In genomic region chr3:149303418-149303817, GRCm38 (mm10) we compare ENCODE assay signal across 21 mouse cellular contexts.
A peak's percentile ranks its signal among the peaks of the same experiment; 100 is the strongest.
DNase-seq lines count a peak whose midpoint lies in the region; ATAC-seq and TF ChIP-seq lines count a peak whose summit lies in the region.
"Had no signal": no experiment of that assay in that cellular context is flagged by ENCODE, and none has a peak within 500 bp of the region (broad histone marks: within the 10 kb centered on the region; RNA-seq: fewer than 3 reads in every experiment).

No protein-coding gene starts in this region.

- no peak overlapping the region for H3K4me3 ChIP-seq in heart, embryonic 10.5 days
- H3K4me3 ChIP-seq in lung, embryonic 14.5 days (ENCODE audit: low read depth, low read length): no peak overlapping the region
- no peak overlapping the region for H3K4me3 ChIP-seq in brown adipose tissue, adult 24 weeks (ENCODE audit: insufficient read depth, low read depth, low read length)
- H3K4me3 ChIP-seq in forebrain, embryonic 12.5 days (replicated peaks): no peak overlapping the region
- H3K4me3 ChIP-seq: embryonic facial prominence, embryonic 15.5 days; erythroblast, embryonic 14.5 days; forebrain, embryonic 10.5 days; forebrain, embryonic 15.5 days; heart, embryonic 15.5 days; hindbrain, embryonic 13.5 days; intestine, embryonic 15.5 days had no signal

- DNase-seq in heart, adult 9 months (ENCODE audit: low spot score in 2 of 2): peak; percentile 7 to 36
- no peak for DNase-seq in heart, embryonic 10.5 days (ENCODE audit: low spot score)
- DNase-seq in lung, embryonic 14.5 days: peak; percentile 45
- no peak for DNase-seq in lung, postnatal 14 days
- peak; percentile 25 for DNase-seq in lung, postnatal 10 days
- DNase-seq: adrenal gland, adult 2 months; adrenal gland, postnatal 25 days; cerebellum, adult 2 months; cerebellum, postnatal 10 days; embryo, embryonic 11 days; gastrocnemius, postnatal 36 days had no signal

- H3K9ac ChIP-seq in lung, embryonic 14.5 days: no peak overlapping the region
- no peak overlapping the region for H3K9ac ChIP-seq in forebrain, embryonic 12.5 days
- H3K9ac ChIP-seq: embryonic facial prominence, embryonic 15.5 days; forebrain, embryonic 15.5 days; heart, embryonic 15.5 days; hindbrain, embryonic 13.5 days; intestine, embryonic 15.5 days had no signal

- H3K36me3 ChIP-seq in heart, embryonic 10.5 days: no peaks in the 10 kb centered on the region
- no peaks in the 10 kb centered on the region for H3K36me3 ChIP-seq in lung, embryonic 14.5 days (ENCODE audit: insufficient read depth)
- no peaks in the 10 kb centered on the region for H3K36me3 ChIP-seq in forebrain, embryonic 12.5 days (replicated peaks)
- H3K36me3 ChIP-seq: embryonic facial prominence, embryonic 15.5 days; forebrain, embryonic 10.5 days; forebrain, embryonic 15.5 days; heart, embryonic 15.5 days; hindbrain, embryonic 13.5 days; intestine, embryonic 15.5 days had no signal

- H3K4me1 ChIP-seq in heart, embryonic 10.5 days: 0 out of 2 replicates have a peak, but pooled peaks cover 7% of the 10 kb centered on the region
- H3K4me1 ChIP-seq in lung, embryonic 14.5 days (ENCODE audit: insufficient read depth): no peaks in the 10 kb centered on the region
- peaks cover 5% of the 10 kb centered on the region; the same call in 1 of the 2 replicates for H3K4me1 ChIP-seq in brown adipose tissue, adult 24 weeks (ENCODE audit: control insufficient read depth, insufficient read depth, insufficient read length, low read length)
- peaks cover 20% of the 10 kb centered on the region for H3K4me1 ChIP-seq in forebrain, embryonic 12.5 days
- H3K4me1 ChIP-seq: forebrain, embryonic 15.5 days; heart, embryonic 15.5 days; hindbrain, embryonic 13.5 days had no signal

- WGBS in heart, embryonic 10.5 days: 81% methylated on average over 5 of the region's 5 CpGs
- WGBS in lung, embryonic 14.5 days: 82% methylated on average over 5 of the region's 5 CpGs
- WGBS in forebrain, embryonic 12.5 days: 92% methylated on average over 5 of the region's 5 CpGs

- no peak overlapping the region for H3K4me2 ChIP-seq in lung, embryonic 14.5 days
- H3K4me2 ChIP-seq in forebrain, embryonic 12.5 days: no peak overlapping the region
- H3K4me2 ChIP-seq: embryonic facial prominence, embryonic 15.5 days; forebrain, embryonic 15.5 days; heart, embryonic 11.5 days; heart, embryonic 15.5 days; hindbrain, embryonic 13.5 days; intestine, embryonic 15.5 days had no signal

- ATAC-seq in lung, embryonic 14.5 days (ENCODE audit: insufficient read depth): no peak
- no peak for ATAC-seq in forebrain, embryonic 12.5 days (ENCODE audit: low FRiP score)
- ATAC-seq: forebrain, embryonic 15.5 days; intestine, embryonic 15.5 days had no signal

- no peaks in the 10 kb centered on the region for H3K27me3 ChIP-seq in heart, embryonic 10.5 days (ENCODE audit: insufficient read depth, poor library complexity, severe bottlenecking)
- no peaks in the 10 kb centered on the region for H3K27me3 ChIP-seq in lung, embryonic 14.5 days (ENCODE audit: insufficient read depth, low read length)
- H3K27me3 ChIP-seq in forebrain, embryonic 12.5 days: no peaks in the 10 kb centered on the region
- H3K27me3 ChIP-seq: embryonic facial prominence, embryonic 15.5 days; forebrain, embryonic 15.5 days; heart, embryonic 15.5 days; intestine, embryonic 15.5 days had no signal

- no peak overlapping the region for H3K27ac ChIP-seq in heart, embryonic 10.5 days
- H3K27ac ChIP-seq in lung, embryonic 14.5 days (ENCODE audit: low read depth): no peak overlapping the region
- H3K27ac ChIP-seq in brown adipose tissue, adult 24 weeks (replicated peaks; ENCODE audit: low read depth, low read length): peak overlapping the region; percentile 76
- no peak overlapping the region for H3K27ac ChIP-seq in forebrain, embryonic 12.5 days
- H3K27ac ChIP-seq: embryonic facial prominence, embryonic 15.5 days; forebrain, embryonic 15.5 days; heart, embryonic 15.5 days; hindbrain, embryonic 13.5 days; intestine, embryonic 15.5 days had no signal

- H3K9me3 ChIP-seq in heart, embryonic 10.5 days: no peaks in the 10 kb centered on the region
- no peaks in the 10 kb centered on the region for H3K9me3 ChIP-seq in lung, embryonic 14.5 days (ENCODE audit: low read depth, low read length)
- H3K9me3 ChIP-seq in forebrain, embryonic 12.5 days: no peaks in the 10 kb centered on the region
- H3K9me3 ChIP-seq: embryonic facial prominence, embryonic 15.5 days; forebrain, embryonic 10.5 days; forebrain, embryonic 15.5 days; heart, embryonic 15.5 days; hindbrain, embryonic 13.5 days; intestine, embryonic 15.5 days had no signal

- no peak for TF ChIP-seq CTCF in lung, embryonic 14.5 days (IDR thresholded peaks at IDR 0.05; ENCODE audit: low read depth)

Comparison
In these comparisons a context has a peak if more than half of its experiments do, and no peak if none do; other contexts are left out.
1. DNase-seq: peak in heart, adult 9 months (2 of 2), lung, embryonic 14.5 days (single experiment) and lung, postnatal 10 days (single experiment); none in heart, embryonic 10.5 days (single experiment) and lung, postnatal 14 days (single experiment).